Mouse (Mus musculus) monocyte, adult 59 days (primary cell): ENCODE measurements around the gene Olfr1084. TPM values are rescaled to one million over a fixed set of nuclear protein-coding genes. Genes with fewer than 3 reads are reported as not detected.

Experiments
- total RNA-seq, 2 experiments: library from RNA; stranded (reverse); gene quantifications; one replicate each; pipeline ENCODE4 v1.2.4; 2023

Olfr1084 gene
- not detected for total RNA-seq

GRCm38 (mm10) chr2:86639625-86640024 lies at the start of gene Olfr1084:
Olfr1084 (minus strand) TSS chr2:86639725.

GRCm38 (mm10) chr2:86679992-86680391 lies 40.5 kb upstream of the Olfr1084 start, which contains the start of gene Olfr1086:
Olfr1086 (minus strand) TSS chr2:86680092.

GRCm38 (mm10) chr2:86661919-86662318 lies 22.4 kb upstream of the Olfr1084 start, which contains the start of gene Olfr1085:
Olfr1085 (minus strand) TSS chr2:86662019.

GRCm38 (mm10) chr2:86598866-86599265 lies 40.7 kb downstream of the Olfr1084 start, which contains the start of gene Olfr1082:
Olfr1082 (minus strand) TSS chr2:86598966.

Other genes with a start within 250 kb of the Olfr1084 start
- not detected for gene Olfr1061, start 225.7 kb downstream of the Olfr1084 start, total RNA-seq
- gene Olfr1062, start 213.0 kb downstream of the Olfr1084 start, total RNA-seq: not detected
- not detected for gene Olfr1065, start 189.1 kb downstream of the Olfr1084 start, total RNA-seq
- gene Olfr1066, start 183.5 kb downstream of the Olfr1084 start, total RNA-seq: not detected
- gene Olfr228, start 152.3 kb downstream of the Olfr1084 start, total RNA-seq: not detected
- not detected for gene Olfr1076, start 131.3 kb downstream of the Olfr1084 start, total RNA-seq
- not detected for gene Olfr1079, start 97.2 kb downstream of the Olfr1084 start, total RNA-seq
- gene Olfr1080, start 81.5 kb downstream of the Olfr1084 start, total RNA-seq: not detected
- not detected for gene Olfr1082, start 40.8 kb downstream of the Olfr1084 start, total RNA-seq
- gene Olfr1085, start 22.3 kb upstream of the Olfr1084 start, total RNA-seq: not detected
- gene Olfr1086, start 40.4 kb upstream of the Olfr1084 start, total RNA-seq: not detected
- gene Olfr1087, start 58.7 kb upstream of the Olfr1084 start, total RNA-seq: not detected
- gene Olfr1089, start 94.0 kb upstream of the Olfr1084 start, total RNA-seq: not detected
- gene Olfr1090, start 119.3 kb upstream of the Olfr1084 start, total RNA-seq: not detected
- gene Olfr1093, start 142.8 kb upstream of the Olfr1084 start, total RNA-seq: not detected
- gene Olfr141, start 170.3 kb upstream of the Olfr1084 start, total RNA-seq: not detected
- not detected for gene Olfr1094, start 184.9 kb upstream of the Olfr1084 start, total RNA-seq
- gene Olfr1095, start 212.0 kb upstream of the Olfr1084 start, total RNA-seq: not detected
- gene Gm13723, start 235.1 kb upstream of the Olfr1084 start, total RNA-seq: not detected